Comparison of ENCODE assay signal across 8 mouse cellular contexts in the genomic region with DNA sequence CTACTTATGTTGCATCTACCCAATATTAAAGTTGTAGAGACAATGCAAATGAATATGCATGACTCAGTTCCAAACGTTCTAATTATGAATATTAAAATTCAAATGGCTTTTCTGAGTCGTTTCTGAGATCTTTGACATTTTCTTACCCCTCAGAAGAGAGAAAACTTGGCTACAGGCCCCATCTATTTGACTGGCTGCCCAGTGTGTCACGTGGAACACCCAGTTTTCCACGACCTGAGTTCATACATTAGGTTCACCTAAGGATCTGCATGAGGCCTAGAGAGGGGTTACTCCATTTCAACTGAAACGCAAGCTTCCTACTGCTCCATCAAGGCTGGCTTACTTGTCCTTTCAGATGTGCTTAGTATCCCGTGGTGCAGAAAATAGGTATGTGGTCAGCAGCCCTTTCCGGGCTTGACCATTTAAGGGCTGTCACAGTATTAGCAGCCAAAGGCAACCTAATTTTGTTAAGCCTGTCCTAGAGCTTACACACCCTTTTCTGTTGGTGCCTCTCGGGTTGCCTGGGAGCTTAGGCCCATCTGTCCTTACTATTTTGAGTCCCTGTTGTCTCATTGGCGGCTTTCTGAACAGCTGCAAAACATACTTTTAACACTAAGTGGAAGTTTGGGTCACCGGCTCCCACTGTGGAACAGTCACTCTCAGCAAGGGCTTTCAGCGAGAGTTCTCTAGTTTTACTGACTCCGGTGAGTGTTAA. TPM values are rescaled to one million over a fixed set of nuclear protein-coding genes. Genes with fewer than 3 reads are reported as not detected.
DNase-seq lines count a peak whose midpoint lies in the region; ATAC-seq and TF ChIP-seq lines count a peak whose summit lies in the region.

A gene (plus strand): TSS at position 294 of the 715 bp plus-strand sequence.

- TF ChIP-seq CTCF in liver, adult 2 months (IDR thresholded peaks at IDR 0.05; ENCODE audit: low read depth, low read length): no peak

- DNase-seq in liver, adult 2 months (ENCODE audit: extremely low read depth, low read depth, low spot score): peak; percentile 19
- no peak for DNase-seq in liver
- DNase-seq in brain, adult 2 months (ENCODE audit: low read depth, low spot score): peak; percentile 35
- peak; percentile 2 for DNase-seq in forebrain, embryonic 14.5 days (ENCODE audit: low spot score)
- no peak for DNase-seq in hindbrain, embryonic 10.5 days (ENCODE audit: low spot score)
- no peak for DNase-seq in left cerebral cortex, adult 8-10 months (ENCODE audit: low spot score in 2 of 2)
- no peak for DNase-seq in midbrain, embryonic 10.5 days (ENCODE audit: low spot score)
- no peak for DNase-seq in urinary bladder, adult 18-20 months (ENCODE audit: low spot score in 2 of 2)

- H3K79me2 ChIP-seq in liver, adult 2 months (ENCODE audit: control insufficient read depth, insufficient read depth, low read length): no peaks in the 10 kb centered on the region

- H3K4me3 ChIP-seq in liver, adult 2 months (ENCODE audit: insufficient read depth, low read depth, low read length): peak within 1 kb of the TSS; percentile 88
- peak within 1 kb of the TSS; percentile 57 for H3K4me3 ChIP-seq in forebrain, embryonic 14.5 days (ENCODE audit: low read depth, low read length)
- peak within 1 kb of the TSS; percentile 67 for H3K4me3 ChIP-seq in hindbrain, embryonic 10.5 days
- peak within 1 kb of the TSS; percentile 70 for H3K4me3 ChIP-seq in midbrain, embryonic 10.5 days

- H3K27me3 ChIP-seq in liver, adult 2 months (ENCODE audit: control insufficient read depth, insufficient read depth, low read length): no peaks in the 10 kb centered on the region
- no peaks in the 10 kb centered on the region for H3K27me3 ChIP-seq in forebrain, embryonic 14.5 days (replicated peaks; ENCODE audit: control insufficient read depth, insufficient read depth, low read length)
- no peaks in the 10 kb centered on the region for H3K27me3 ChIP-seq in hindbrain, embryonic 10.5 days (ENCODE audit: insufficient read depth, poor library complexity, severe bottlenecking)
- H3K27me3 ChIP-seq in midbrain, embryonic 10.5 days (ENCODE audit: low read depth, poor library complexity, severe bottlenecking): no peaks in the 10 kb centered on the region

- peaks cover 2% of the 10 kb centered on the region; the same call in 1 of the 2 replicates for H3K4me1 ChIP-seq in liver, adult 2 months (ENCODE audit: control insufficient read depth, insufficient read depth, low read length)
- H3K4me1 ChIP-seq in forebrain, embryonic 14.5 days (ENCODE audit: control insufficient read depth, insufficient read depth, low read length): no peaks in the 10 kb centered on the region
- peaks cover 9% of the 10 kb centered on the region for H3K4me1 ChIP-seq in hindbrain, embryonic 10.5 days (replicated peaks)
- peaks cover 6% of the 10 kb centered on the region for H3K4me1 ChIP-seq in midbrain, embryonic 10.5 days

- WGBS in liver, adult 2 months: 31% methylated on average over 12 of the region's 12 CpGs
- WGBS in forebrain, embryonic 14.5 days: 36% methylated on average over 12 of the region's 12 CpGs
- WGBS in hindbrain, embryonic 10.5 days: 38% methylated on average over 12 of the region's 12 CpGs
- WGBS in midbrain, embryonic 10.5 days: 34% methylated on average over 12 of the region's 12 CpGs

- no peak for TF ChIP-seq POLR2A in liver, adult 2 months (IDR thresholded peaks at IDR 0.05; ENCODE audit: extremely low read depth, insufficient read depth, low read length)

- no peaks in the 10 kb centered on the region for H3K36me3 ChIP-seq in liver, adult 2 months (ENCODE audit: control insufficient read depth, insufficient read depth, low read length)
- no peaks in the 10 kb centered on the region for H3K36me3 ChIP-seq in forebrain, embryonic 14.5 days (ENCODE audit: control insufficient read depth, insufficient read depth, low read length)
- no peaks in the 10 kb centered on the region for H3K36me3 ChIP-seq in hindbrain, embryonic 10.5 days
- no peaks in the 10 kb centered on the region for H3K36me3 ChIP-seq in midbrain, embryonic 10.5 days

- H3K9ac ChIP-seq in liver, adult 2 months (ENCODE audit: low read depth, low read length): peak within 1 kb of the TSS; percentile 97
- H3K9ac ChIP-seq in forebrain, embryonic 14.5 days (ENCODE audit: low read length): peak within 1 kb of the TSS; percentile 68

- H3K27ac ChIP-seq in liver, adult 2 months (replicated peaks; ENCODE audit: insufficient read depth, low read depth, low read length): peak within 1 kb of the TSS; percentile 73
- peak within 1 kb of the TSS; percentile 78 for H3K27ac ChIP-seq in forebrain, embryonic 14.5 days (ENCODE audit: low read depth, low read length)
- peak within 1 kb of the TSS; percentile 92 for H3K27ac ChIP-seq in hindbrain, embryonic 10.5 days
- peak within 1 kb of the TSS; percentile 90 for H3K27ac ChIP-seq in midbrain, embryonic 10.5 days (replicated peaks)

- ATAC-seq in forebrain, embryonic 14.5 days: no peak

- no peaks in the 10 kb centered on the region for H3K9me3 ChIP-seq in forebrain, embryonic 14.5 days (replicated peaks; ENCODE audit: control insufficient read depth, low read length)
- no peaks in the 10 kb centered on the region for H3K9me3 ChIP-seq in hindbrain, embryonic 10.5 days
- H3K9me3 ChIP-seq in midbrain, embryonic 10.5 days (replicated peaks): no peaks in the 10 kb centered on the region

- H3K4me2 ChIP-seq in forebrain, embryonic 14.5 days (ENCODE audit: low read length): peak within 1 kb of the TSS; percentile 56

RNA-seq across cellular contexts. Expression of the gene that starts here (rescaled TPM):
- total RNA-seq in liver, adult 2 months (2014; rRNA removed): 13.5 and 14.3 TPM in 2 replicates
- 2.5 and 4.1 TPM in 2 replicates for polyA plus RNA-seq in liver, adult 2 months (2012; rRNA removed)
- 44.8 and 46.0 TPM in 2 replicates for polyA plus RNA-seq in forebrain, embryonic 14.5 days (2014; fragmentation: Nextera tagmentation; extraction: Ambion mirVana)
- 47.5 and 50.2 TPM in 2 replicates for polyA plus RNA-seq in hindbrain, embryonic 10.5 days (2016; fragmentation: Nextera tagmentation; extraction: Ambion mirVana)
- total RNA-seq in left cerebral cortex, adult 8-10 months (2022): 10 to 100 TPM; 32.1 to 39.3 (median 36.1) TPM
- 44.3 and 49.2 TPM in 2 replicates for polyA plus RNA-seq in midbrain, embryonic 10.5 days (2016; fragmentation: Nextera tagmentation; extraction: Ambion mirVana)

Comparison
In these comparisons a context has a peak if more than half of its experiments do, and no peak if none do; other contexts are left out.
1. DNase-seq: peak in liver, adult 2 months (single experiment), brain, adult 2 months (single experiment) and forebrain, embryonic 14.5 days (single experiment); none in liver (single experiment), hindbrain, embryonic 10.5 days (single experiment), left cerebral cortex, adult 8-10 months (0 of 2), midbrain, embryonic 10.5 days (single experiment) and urinary bladder, adult 18-20 months (0 of 2).
2. Peak in every context shown above with its lines, with median percentiles within 50 percentile points of each other: H3K27ac ChIP-seq and H3K4me3 ChIP-seq.